Mouse (Mus musculus) bone marrow macrophage, adult 2 months (primary cell): ENCODE results near the gene Slc47a1. TPM values are rescaled to one million over a fixed set of nuclear protein-coding genes. Genes with fewer than 3 reads are reported as not detected.
"Not testable (repeated sequence)": the region's sequence is repeated elsewhere in the genome, so short reads cannot be mapped to it uniquely, and the experiment has no call there.

ENCODE experiments used
- H3K27ac ChIP-seq: 2 replicates; pipeline ENCODE4 v1.5.1; 2012; ENCODE audit warnings: low read depth, low read length; ENCODE audit not compliant: insufficient read depth
- H3K4me1 ChIP-seq: 2 replicates; pipeline ENCODE4 v1.6.1; 2012; ENCODE audit warnings: low read length; ENCODE audit not compliant: control insufficient read depth, insufficient read depth
- H3K4me3 ChIP-seq: 2 replicates; pipeline ENCODE4 v1.5.1; 2012; ENCODE audit warnings: mild to moderate bottlenecking, low read length, moderate library complexity; ENCODE audit not compliant: insufficient read depth
- CTCF ChIP-seq: IDR thresholded peaks from 2 replicates; pipeline ENCODE4 v1.5.1; 2012; ENCODE audit warnings: low read depth, mild to moderate bottlenecking, low read length, moderate library complexity
- POLR2A ChIP-seq: IDR thresholded peaks from 2 replicates; pipeline ENCODE4 v1.6.1; 2012; ENCODE audit warnings: mild to moderate bottlenecking, low read depth, low read length, borderline replicate concordance
- polyA plus RNA-seq: library from polyadenylated mRNA; stranded (reverse); fragments of >200 nt; gene quantifications from 2 replicates; pipeline ENCODE4 v1.2.4, GENCODE M21; 2012; ENCODE audit not compliant: missing spikeins, insufficient read depth, insufficient read length

Gene Slc47a1
- polyA plus RNA-seq, 1 experiment, result not detected

DNA sequence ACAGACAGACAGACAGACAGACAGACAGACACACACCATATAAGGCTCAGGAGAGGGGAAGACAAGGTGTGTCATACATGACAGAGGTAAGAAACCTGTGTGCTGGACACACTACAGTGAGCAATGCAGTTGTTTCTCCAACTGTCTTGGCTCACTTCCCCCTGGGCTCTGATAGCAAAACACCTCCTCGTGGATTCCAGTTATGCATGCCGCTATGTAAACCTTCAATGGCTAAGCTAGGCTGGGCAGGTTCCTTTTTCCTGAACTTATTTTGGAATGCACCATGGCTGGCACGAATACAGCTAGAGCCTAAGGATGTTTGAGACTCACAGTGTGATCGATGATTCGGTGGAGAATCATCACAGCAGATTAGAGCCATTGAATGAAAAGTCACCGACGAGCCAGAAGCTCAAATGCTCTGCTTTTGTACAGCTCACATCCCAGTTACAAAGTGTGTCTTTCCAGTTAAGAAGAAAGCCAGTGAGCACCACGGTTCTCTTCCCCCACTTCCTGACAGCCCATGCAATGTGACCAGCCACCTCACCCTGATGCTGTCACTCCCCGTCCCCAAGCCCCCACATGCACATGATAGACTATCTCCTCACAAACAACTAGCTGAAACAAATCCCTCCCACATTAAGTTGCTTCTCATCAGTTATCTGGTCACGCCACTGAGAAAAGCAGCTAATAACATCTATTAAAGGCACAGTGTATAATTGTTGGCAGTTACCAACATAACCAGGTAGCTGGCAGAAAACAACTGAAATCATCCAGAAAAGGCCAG, 57.0 kb downstream of the Slc47a1 start:
- H3K4me1 ChIP-seq, result no peaks in the 10 kb centered on the region
- TF ChIP-seq CTCF, result no peak
- no peak for TF ChIP-seq POLR2A
- H3K27ac ChIP-seq, result no peak overlapping the region
- H3K4me3 ChIP-seq, result no peak overlapping the region

DNA sequence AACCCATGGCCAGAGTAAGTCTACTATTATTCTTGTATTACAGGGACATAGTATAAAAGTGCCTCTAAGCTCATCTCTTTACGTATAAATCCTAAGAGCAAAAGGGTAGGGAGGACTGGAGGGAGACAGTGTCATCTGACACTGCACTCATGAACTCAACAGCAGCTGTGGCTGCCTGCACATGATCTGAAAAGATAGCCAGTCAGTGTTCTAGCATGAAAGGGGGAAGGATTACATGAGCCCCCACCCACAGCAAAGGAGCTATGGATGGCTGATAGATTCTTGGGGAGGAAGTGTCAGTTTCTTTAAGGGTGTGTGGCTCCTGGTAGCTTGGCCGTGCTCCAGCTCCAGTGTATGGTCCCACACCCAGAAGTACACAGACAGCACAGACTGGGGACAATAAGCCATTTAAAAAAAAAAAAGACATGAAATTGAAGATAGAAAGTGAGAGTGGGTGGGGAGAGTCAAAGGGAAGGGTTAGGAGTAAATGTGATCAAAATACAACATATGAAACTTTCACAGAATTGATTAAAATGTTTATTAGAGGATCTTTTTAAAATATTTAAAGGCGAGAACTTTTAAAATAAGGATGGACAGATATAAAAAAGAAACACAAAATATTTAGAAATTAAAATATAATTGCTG, 58.1 kb downstream of the Slc47a1 start:
- TF ChIP-seq POLR2A, result no peak
- TF ChIP-seq CTCF, result no peak
- no peak overlapping the region for H3K27ac ChIP-seq
- no peaks in the 10 kb centered on the region for H3K4me1 ChIP-seq
- H3K4me3 ChIP-seq, result no peak overlapping the region

DNA sequence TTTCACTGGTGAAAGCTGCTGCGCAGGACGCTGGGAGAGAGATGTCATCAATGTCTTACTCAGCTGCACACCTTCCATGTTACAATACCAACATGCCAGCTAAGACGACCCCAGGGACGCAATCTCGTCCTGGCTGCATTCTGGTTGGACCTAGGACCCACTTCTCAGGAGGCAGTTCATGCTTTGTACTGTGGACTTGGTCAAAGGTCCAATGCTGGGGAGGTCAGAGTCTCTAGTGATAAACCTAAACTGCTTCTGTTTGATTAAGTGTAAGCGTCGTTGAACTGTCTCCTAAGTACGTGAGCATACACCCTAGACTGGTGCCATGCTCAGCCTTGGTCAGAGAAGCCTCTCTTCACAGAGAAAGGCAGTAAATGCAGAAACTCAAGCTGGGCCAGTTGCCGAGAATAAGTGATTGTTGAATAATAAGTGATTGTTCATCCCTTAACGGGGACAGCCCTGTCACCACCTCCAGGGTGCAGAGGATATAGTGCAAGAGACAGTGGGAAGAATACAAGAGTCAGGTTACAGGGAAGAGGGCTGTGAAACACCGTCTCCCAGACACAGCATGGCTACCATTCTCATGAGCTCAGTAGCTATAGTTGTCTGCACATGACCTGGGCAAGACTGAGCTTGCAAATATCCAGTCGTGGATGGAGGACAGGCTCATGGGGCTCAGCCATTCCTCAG, 58.8 kb downstream of the Slc47a1 start:
- H3K4me1 ChIP-seq, result no peaks in the 10 kb centered on the region
- no peak for TF ChIP-seq POLR2A
- TF ChIP-seq CTCF, result no peak
- H3K4me3 ChIP-seq, result no peak overlapping the region
- H3K27ac ChIP-seq, result no peak overlapping the region

DNA sequence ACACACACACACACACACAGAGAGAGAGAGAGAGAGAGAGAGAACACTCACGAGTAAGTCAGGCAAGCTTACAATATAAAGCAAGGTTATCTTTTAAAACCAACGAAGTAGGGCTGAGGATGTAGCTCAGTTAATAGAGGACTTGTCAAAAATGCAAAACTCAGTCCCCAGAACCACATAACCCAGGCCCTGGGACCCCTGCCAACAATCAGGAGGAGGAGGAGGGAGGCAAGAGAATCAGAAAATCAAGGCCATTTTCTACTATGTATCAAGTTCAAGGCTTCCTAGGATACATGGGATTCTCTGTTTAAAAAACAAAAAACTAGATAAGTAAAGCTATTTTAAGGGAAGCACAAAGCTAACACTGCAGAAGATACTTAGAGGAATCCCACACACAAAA, 61.3 kb downstream of the Slc47a1 start:
- TF ChIP-seq CTCF (no peak), POLR2A (no peak)
- no peak overlapping the region for H3K27ac ChIP-seq
- no peak overlapping the region for H3K4me3 ChIP-seq
- H3K4me1 ChIP-seq, result no peaks in the 10 kb centered on the region

DNA sequence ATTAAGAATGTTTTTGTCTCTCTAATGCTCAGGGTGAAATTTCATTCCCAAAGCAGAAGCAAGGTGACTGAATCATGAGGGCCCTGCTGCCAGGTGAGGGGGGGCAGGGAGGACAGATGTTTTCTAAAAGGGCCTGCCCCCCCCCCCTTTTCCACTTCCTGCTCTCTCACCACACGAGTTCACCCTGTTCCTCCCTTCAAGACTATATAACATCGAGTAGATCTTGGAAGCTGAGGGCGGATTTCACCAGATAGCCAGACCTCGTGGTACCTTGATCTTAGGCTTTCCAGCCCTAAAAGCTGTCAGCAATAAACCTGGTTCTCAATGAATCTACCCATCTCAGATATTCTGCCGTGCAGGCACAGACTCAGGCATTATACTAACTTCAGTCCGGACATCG, 67.8 kb downstream of the Slc47a1 start:
- no peak overlapping the region for H3K27ac ChIP-seq
- TF ChIP-seq CTCF, result no peak
- TF ChIP-seq POLR2A, result no peak

DNA sequence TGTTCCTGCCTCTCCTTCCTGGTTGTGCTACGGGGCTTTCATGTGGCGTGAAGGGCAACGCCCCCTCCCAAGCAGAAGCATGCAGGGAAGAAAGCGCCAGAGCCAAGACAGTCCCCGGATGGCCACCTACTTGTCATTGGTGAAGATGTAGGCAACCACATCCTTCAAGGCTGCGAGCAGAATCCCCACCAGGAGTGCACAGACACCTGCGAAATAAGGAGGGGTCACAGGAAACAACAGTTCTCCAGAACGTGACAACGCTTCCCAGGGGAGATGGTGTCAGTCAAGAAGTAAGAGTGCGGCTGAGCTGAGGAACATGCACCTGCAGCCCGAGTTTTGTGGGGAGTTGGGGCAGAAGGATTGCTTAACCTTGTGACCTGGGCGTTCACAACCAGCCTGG, 68.3 kb downstream of the Slc47a1 start:
- TF ChIP-seq CTCF, result no peak
- no peak for TF ChIP-seq POLR2A
- H3K4me3 ChIP-seq, result no peak overlapping the region
- H3K4me1 ChIP-seq, result no peaks in the 10 kb centered on the region

More for the DNA sequence above, 67.8 kb downstream of the Slc47a1 start:
- Histone ChIP-seq H3K4me3 (no peak overlapping the region), H3K4me1 (no peaks in the 10 kb centered on the region)

DNA sequence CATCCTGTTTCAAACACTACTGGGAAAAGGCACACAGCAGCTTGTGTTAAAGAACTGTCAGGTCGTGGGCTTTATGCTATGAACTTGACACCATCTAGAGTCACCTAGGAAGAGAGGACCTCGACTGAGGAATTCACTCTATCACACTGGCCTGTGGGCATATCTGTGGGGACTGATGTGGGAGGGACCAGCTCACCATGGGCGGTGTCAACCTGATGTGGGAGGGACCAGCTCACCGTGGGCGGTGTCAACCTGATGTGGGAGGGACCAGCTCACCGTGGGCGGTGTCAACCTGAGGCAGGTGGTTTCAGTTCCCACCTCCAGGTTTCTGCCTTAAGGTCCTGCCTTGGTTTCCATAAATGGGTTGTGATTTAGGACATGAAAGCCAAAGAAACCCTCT, 70.3 kb downstream of the Slc47a1 start:
- Histone ChIP-seq H3K4me1 (no peaks in the 10 kb centered on the region), H3K4me3 (no peak overlapping the region), H3K27ac (no peak overlapping the region)
- TF ChIP-seq POLR2A (no peak), CTCF (no peak)

More for the DNA sequence above, 68.3 kb downstream of the Slc47a1 start:
- H3K27ac ChIP-seq, result no peak overlapping the region

DNA sequence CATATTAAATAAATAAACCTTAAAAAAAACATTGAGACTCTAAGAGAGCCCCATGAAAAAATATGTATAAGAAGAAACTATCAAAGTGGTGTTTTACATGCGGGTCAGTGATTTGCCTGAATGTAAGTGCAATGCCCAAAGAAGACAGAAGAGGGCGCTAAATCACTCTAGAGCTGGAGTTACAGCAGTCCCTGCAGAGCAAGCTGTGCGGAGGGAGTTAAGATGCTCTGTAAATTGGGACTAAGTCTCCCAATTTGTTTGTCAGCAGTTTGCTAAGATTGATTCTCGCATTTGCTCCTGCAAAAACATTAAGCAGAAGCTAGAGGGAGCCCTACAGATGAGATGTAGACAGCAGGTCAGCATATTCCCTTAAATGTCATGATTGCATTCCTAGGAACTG, 72.8 kb downstream of the Slc47a1 start:
- TF ChIP-seq CTCF (no peak), POLR2A (no peak)
- Histone ChIP-seq H3K27ac (no peak overlapping the region), H3K4me3 (no peak overlapping the region), H3K4me1 (no peaks in the 10 kb centered on the region)

DNA sequence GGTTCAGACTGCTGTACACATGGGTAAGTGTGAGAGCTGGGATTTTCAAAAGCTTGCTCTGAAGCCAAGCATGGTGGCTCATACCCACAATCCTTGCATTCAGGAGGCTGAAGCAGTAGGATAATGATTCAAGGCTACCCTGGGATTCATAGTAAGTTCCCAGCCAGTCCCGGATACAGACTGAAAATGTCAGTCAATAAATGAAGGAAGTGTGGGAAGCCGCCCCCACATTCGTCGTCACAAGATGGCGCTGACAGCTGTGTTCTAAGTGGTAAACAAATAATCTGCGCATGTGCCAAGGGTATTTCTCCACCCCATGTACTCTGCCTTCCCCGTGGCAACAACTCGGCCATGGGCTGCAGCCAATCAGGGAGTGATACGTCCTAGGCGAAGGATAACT, 73.6 kb downstream of the Slc47a1 start:
- not testable (repeated sequence) for H3K27ac ChIP-seq, H3K4me3 ChIP-seq, H3K4me1 ChIP-seq
